Mouse (Mus musculus): ENCODE data around the gene Tcp10a.
"Not testable (repeated sequence)": the region's sequence is repeated elsewhere in the genome, so short reads cannot be mapped to it uniquely, and the experiment has no call there.

GRCm38 (mm10) chr17:7377907-7378306 is 53.5 kb downstream of the Tcp10a start:
- not testable (repeated sequence) for TF ChIP-seq CTCF (IDR thresholded peaks at IDR 0.05; ENCODE audit: borderline replicate concordance, extremely low read depth, insufficient read depth, insufficient read length); POLR2A (IDR thresholded peaks at IDR 0.05; ENCODE audit: borderline replicate concordance, extremely low read depth, insufficient read depth, insufficient read length, poor library complexity, severe bottlenecking)
